Mouse (Mus musculus): ENCODE data around the gene Mapt. TPM values are rescaled to one million over a fixed set of nuclear protein-coding genes. Genes with fewer than 3 reads are reported as not detected.

Gene Mapt
- polyA plus RNA-seq, 1 experiment from 2014 or later = 0.98 TPM

Small RNA genes lying within 50 kb of the gene (microRNA-seq; reads per million reads assigned to microRNA genes)
- not detected for gene Gm47310

Other genes with a start within 250 kb of the Mapt start
- gene Crhr1, start 98.5 kb upstream of the Mapt start, polyA plus RNA-seq (2016; fragmentation: Nextera tagmentation; extraction: Ambion mirVana) = not detected in 2 replicates
- not detected in 2 replicates for gene Sppl2c, start 45.1 kb upstream of the Mapt start, polyA plus RNA-seq (2016; fragmentation: Nextera tagmentation; extraction: Ambion mirVana)
- gene Kansl1, start 237.5 kb downstream of the Mapt start, polyA plus RNA-seq (2016; fragmentation: Nextera tagmentation; extraction: Ambion mirVana) = 18.1 and 20.4 TPM in 2 replicates

Data from heart, embryonic 12.5 days (tissue).